Mouse (Mus musculus) lung, postnatal 0 days (tissue): ENCODE data around the gene Tenm3.

Experiments
- CTCF ChIP-seq: IDR thresholded peaks from 2 replicates; pipeline ENCODE4 v1.5.1; 2016; ENCODE audit warnings: antibody characterized with exemption, mild to moderate bottlenecking
- EP300 ChIP-seq: IDR thresholded peaks from 2 replicates; pipeline ENCODE4 v1.6.1; 2016; ENCODE audit warnings: antibody characterized with exemption, mild to moderate bottlenecking, control low read depth

GRCm38 (mm10) chr8:48688188-48688587 is 155.6 kb downstream of the Tenm3 start:
- TF ChIP-seq EP300: no peak
- TF ChIP-seq CTCF: no peak
